In the genomic region with DNA sequence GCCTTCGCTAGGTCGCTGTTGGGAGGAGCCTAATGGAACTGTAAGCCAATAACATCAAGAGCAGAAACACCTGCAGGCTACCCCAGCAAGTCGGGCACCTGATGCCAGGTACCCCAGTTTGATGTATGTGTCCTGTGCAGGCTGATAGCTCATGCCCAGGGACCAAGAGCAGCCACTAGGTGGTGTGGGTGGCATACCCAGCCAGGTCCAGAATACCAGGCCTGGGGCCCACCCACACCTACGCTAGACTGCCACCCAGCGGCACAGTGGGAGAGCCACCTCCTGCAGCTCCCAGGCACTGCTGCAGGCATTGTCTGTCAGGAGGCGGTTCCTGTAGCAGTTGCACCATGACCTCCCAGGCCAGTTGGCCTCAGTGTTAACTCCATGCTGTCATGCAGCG, we compare ENCODE assay signal across 8 mouse cellular contexts. TPM values are rescaled to one million over a fixed set of nuclear protein-coding genes. Genes with fewer than 3 reads are reported as not detected.
DNase-seq lines count a peak whose midpoint lies in the region; ATAC-seq and TF ChIP-seq lines count a peak whose summit lies in the region.

No protein-coding gene starts in this region.

- no peak overlapping the region for H3K4me2 ChIP-seq in embryonic facial prominence, embryonic 13.5 days

- H3K27ac ChIP-seq in embryonic facial prominence, embryonic 13.5 days, result no peak overlapping the region

- H3K27me3 ChIP-seq in E14TG2a.4 (ENCODE audit: insufficient read depth, low read length), result peaks cover 39% of the 10 kb centered on the region
- peaks cover 41% of the 10 kb centered on the region for H3K27me3 ChIP-seq in embryonic facial prominence, embryonic 13.5 days

- TF ChIP-seq CTCF in E14TG2a.4 (conservative IDR thresholded peaks at IDR 0.05; ENCODE audit: low read length), result peak; percentile 35

- peak; percentile 91 for DNase-seq in adrenal gland, adult 2 months
- peak; percentile 73 to 83 for DNase-seq in heart, postnatal 14 days
- peak; percentile 49 to 69 for DNase-seq in layer of hippocampus, adult 18-20 months (ENCODE audit: low spot score in 2 of 2)
- peak; percentile 90 for DNase-seq in lung, postnatal 14 days
- DNase-seq in right cerebral cortex, postnatal 4 days, result peak; percentile 51
- DNase-seq in yolk sac, embryonic 10.5 days (ENCODE audit: low spot score), result peak; percentile 84

- H3K9me3 ChIP-seq in E14TG2a.4 (ENCODE audit: low read length), result no peaks in the 10 kb centered on the region
- H3K9me3 ChIP-seq in embryonic facial prominence, embryonic 13.5 days, result no peaks in the 10 kb centered on the region

- ATAC-seq in embryonic facial prominence, embryonic 13.5 days (ENCODE audit: insufficient number of reproducible peaks, insufficient read depth, low FRiP score, low TSS enrichment, low read depth), result peak; percentile 40; the same call in 1 of the 2 replicates

- 13% methylated on average over 7 of the region's 7 CpGs for WGBS in embryonic facial prominence, embryonic 13.5 days

- peaks cover 67% of the 10 kb centered on the region for H3K4me1 ChIP-seq in E14TG2a.4 (replicated peaks; ENCODE audit: low read depth, low read length)
- peaks cover 44% of the 10 kb centered on the region for H3K4me1 ChIP-seq in embryonic facial prominence, embryonic 13.5 days

- peaks cover 44% of the 10 kb centered on the region for H3K36me3 ChIP-seq in E14TG2a.4 (ENCODE audit: insufficient read depth, low read length)
- peaks cover 38% of the 10 kb centered on the region for H3K36me3 ChIP-seq in embryonic facial prominence, embryonic 13.5 days

- 0 out of 2 replicates have a peak overlapping the region, but pooled peaks have one; percentile 16 for H3K9ac ChIP-seq in embryonic facial prominence, embryonic 13.5 days

- H3K4me3 ChIP-seq in E14TG2a.4 (replicated peaks; ENCODE audit: low read length), result no peak overlapping the region
- no peak overlapping the region for H3K4me3 ChIP-seq in embryonic facial prominence, embryonic 13.5 days

- intact Hi-C loops in heart, postnatal 14 days (cut with DNase I), result loop anchor here (1.0 to 5.0 kb wide), 3 partner anchors 33 to 109 kb away; no protein-coding TSS in a partner anchor

RNA-seq across cellular contexts. Expression of a gene that starts 2.8 kb away (rescaled TPM):
- under 1 TPM in 1 of 2 experiments, not detected in 1; 0.28 TPM for total RNA-seq in adrenal gland, adult 2 months (2021)
- polyA plus RNA-seq in adrenal gland, adult 2 months (2012; rRNA removed), result 1.4 and 4.2 TPM in 2 replicates
- polyA plus RNA-seq in embryonic facial prominence, embryonic 13.5 days (2015; fragmentation: Nextera tagmentation; extraction: Ambion mirVana), result not detected in 2 replicates
- not detected for total RNA-seq in heart, postnatal 14 days (2021)
- total RNA-seq in layer of hippocampus, adult 18-20 months (2021), result under 1 TPM in 1 of 2 experiments, not detected in 1; 0.42 TPM

RNA-seq across cellular contexts. Expression of a gene that starts 10.6 kb away (rescaled TPM):
- 100 to 1,000 TPM in 1 of 2 experiments, 10 to 100 TPM in 1; 94.6 to 204 TPM for total RNA-seq in adrenal gland, adult 2 months (2021)
- 109 and 135 TPM in 2 replicates for polyA plus RNA-seq in adrenal gland, adult 2 months (2012; rRNA removed)
- 533 and 546 TPM in 2 replicates for polyA plus RNA-seq in embryonic facial prominence, embryonic 13.5 days (2015; fragmentation: Nextera tagmentation; extraction: Ambion mirVana)
- total RNA-seq in heart, postnatal 14 days (2021), result 100 to 1,000 TPM; 104 to 128 TPM
- total RNA-seq in layer of hippocampus, adult 18-20 months (2021), result 10 to 100 TPM; 83.7 to 93.8 TPM

RNA-seq across cellular contexts. Expression of a gene that starts 23.8 kb away (rescaled TPM):
- 10 to 100 TPM; 20.1 to 27.2 TPM for total RNA-seq in adrenal gland, adult 2 months (2021)
- 91.9 and 101 TPM in 2 replicates for polyA plus RNA-seq in adrenal gland, adult 2 months (2012; rRNA removed)
- polyA plus RNA-seq in embryonic facial prominence, embryonic 13.5 days (2015; fragmentation: Nextera tagmentation; extraction: Ambion mirVana), result 54.1 and 57.7 TPM in 2 replicates
- 1 to 10 TPM; 8.7 to 9.4 TPM for total RNA-seq in heart, postnatal 14 days (2021)
- 10 to 100 TPM; 18.0 to 22.7 TPM for total RNA-seq in layer of hippocampus, adult 18-20 months (2021)

RNA-seq across cellular contexts. Expression of a gene that starts 36.1 kb away (rescaled TPM):
- total RNA-seq in adrenal gland, adult 2 months (2021), result 100 to 1,000 TPM; 136 to 160 TPM
- 94.1 and 119 TPM in 2 replicates for polyA plus RNA-seq in adrenal gland, adult 2 months (2012; rRNA removed)
- polyA plus RNA-seq in embryonic facial prominence, embryonic 13.5 days (2015; fragmentation: Nextera tagmentation; extraction: Ambion mirVana), result 232 and 244 TPM in 2 replicates
- total RNA-seq in heart, postnatal 14 days (2021), result 10 to 100 TPM; 73.8 to 81.1 TPM
- total RNA-seq in layer of hippocampus, adult 18-20 months (2021), result 10 to 100 TPM; 71.5 to 71.8 TPM
